Mouse (Mus musculus) macrophage (primary cell): Measurements from ENCODE around the gene Fam24b. TPM values are rescaled to one million over a fixed set of nuclear protein-coding genes. Genes with fewer than 3 reads are reported as not detected.

ENCODE experiments used
- H3K27ac ChIP-seq: fragments of 350-480 bp; formaldehyde crosslinking; 2 replicates; pipeline ENCODE4 v1.9.0; 2021
- H3K36me3 ChIP-seq: fragments of 350-480 bp; formaldehyde crosslinking; 2 replicates; pipeline ENCODE4 v1.9.0; 2021; ENCODE audit errors: inconsistent target
- H3K4me3 ChIP-seq: fragments of 350-480 bp; formaldehyde crosslinking; 2 replicates; pipeline ENCODE4 v1.9.0; 2021; ENCODE audit errors: inconsistent target
- H3K79me2 ChIP-seq: fragments of 350-480 bp; formaldehyde crosslinking; 2 replicates; pipeline ENCODE4 v1.9.0; 2021; ENCODE audit errors: inconsistent target
- WGBS: methylation state at CpG from one replicate; pipeline ENCODE4 v1.1.7; 2026; ENCODE audit warnings: inconsistent platforms; ENCODE audit not compliant: missing documents; 5-methylcytosine and 5-hydroxymethylcytosine counted together
- polyA plus RNA-seq: library from polyadenylated mRNA; stranded (reverse); fragments of 250-400 nt; gene quantifications from 3 replicates; pipeline ENCODE4 v1.2.4, GENCODE M21; 2018; ENCODE audit warnings: inconsistent platforms

Fam24b gene
- polyA plus RNA-seq, 1 experiment from 2014 or later, result not detected

DNA sequence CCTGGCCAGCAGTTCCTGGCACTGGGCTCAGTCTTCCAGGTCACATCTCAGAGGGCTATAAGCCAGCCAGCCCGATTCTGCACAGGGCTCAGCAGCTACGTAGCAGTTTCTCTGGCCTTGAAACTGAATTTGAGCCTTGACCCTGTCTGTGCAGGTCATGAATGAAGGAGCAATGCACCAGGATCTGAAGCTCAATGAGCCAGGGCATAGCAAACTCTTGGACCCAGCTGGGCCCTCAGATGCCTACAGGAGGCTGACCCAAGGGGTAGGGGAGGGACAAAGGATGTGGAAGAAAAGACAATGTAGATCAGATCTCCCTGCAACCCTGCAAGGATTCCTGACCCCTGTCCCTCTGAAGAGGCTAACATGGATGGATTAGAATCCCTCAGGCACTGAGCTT lies 7.1 kb downstream of the Fam24b start, which contains the start of gene Cuzd1:
Cuzd1 (minus strand) TSS at position 101 of the 400 bp plus-strand sequence.
- no peak within 1 kb of the TSS for H3K27ac ChIP-seq
- no peak within 1 kb of the TSS for H3K4me3 ChIP-seq
- no peaks in the 10 kb centered on the region for H3K36me3 ChIP-seq
- no peaks in the 10 kb centered on the region for H3K79me2 ChIP-seq
- no CpG with 5 or more reads among the region's 2 CpGs for WGBS

DNA sequence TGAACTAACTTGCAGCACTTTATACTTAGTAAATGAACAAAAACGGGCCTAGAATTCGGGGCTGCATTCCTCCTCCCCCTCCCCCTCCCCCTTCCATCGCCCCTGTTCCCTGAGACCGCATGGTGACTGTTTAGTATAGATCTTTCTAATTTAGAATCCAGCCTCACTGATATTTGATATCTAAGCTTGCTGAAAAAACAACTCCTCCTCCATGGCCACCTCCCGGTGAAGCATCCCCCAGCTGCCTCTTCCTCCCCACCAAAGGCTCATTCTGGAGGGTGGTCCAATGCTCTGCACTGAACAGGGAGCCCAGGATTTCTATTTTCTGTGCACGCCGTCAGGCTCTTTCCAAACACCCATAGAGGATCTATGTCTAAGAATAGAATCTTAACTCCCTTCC lies 11.0 kb downstream of the Fam24b start:
- no peak overlapping the region for H3K27ac ChIP-seq
- H3K36me3 ChIP-seq, result no peaks in the 10 kb centered on the region
- H3K4me3 ChIP-seq, result no peak overlapping the region
- WGBS, result 91% methylated on average over 3 of the region's 7 CpGs
- H3K79me2 ChIP-seq, result no peaks in the 10 kb centered on the region

DNA sequence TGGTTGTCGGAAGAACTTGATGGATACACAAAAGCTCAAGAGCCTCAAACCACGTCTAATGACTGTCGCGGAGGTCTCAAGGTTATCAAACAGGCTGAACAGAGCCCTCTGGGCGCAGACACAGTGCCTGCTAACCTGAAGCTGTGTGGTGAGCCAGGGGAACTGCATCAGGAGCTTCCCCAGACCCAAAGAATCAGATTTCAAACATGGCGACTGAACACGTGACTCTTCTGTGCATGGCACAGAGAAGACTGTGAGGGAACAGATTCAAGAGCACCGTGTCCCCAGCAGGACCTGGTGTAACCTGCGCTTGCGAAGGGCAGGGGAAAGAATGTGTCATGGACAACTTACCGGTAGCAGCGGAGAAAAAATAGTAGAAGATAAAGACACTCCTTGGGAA lies 11.7 kb downstream of the Fam24b start:
- no peak overlapping the region for H3K4me3 ChIP-seq
- WGBS, result 75% methylated on average over 12 of the region's 12 CpGs
- no peaks in the 10 kb centered on the region for H3K36me3 ChIP-seq
- no peak overlapping the region for H3K27ac ChIP-seq
- no peaks in the 10 kb centered on the region for H3K79me2 ChIP-seq

DNA sequence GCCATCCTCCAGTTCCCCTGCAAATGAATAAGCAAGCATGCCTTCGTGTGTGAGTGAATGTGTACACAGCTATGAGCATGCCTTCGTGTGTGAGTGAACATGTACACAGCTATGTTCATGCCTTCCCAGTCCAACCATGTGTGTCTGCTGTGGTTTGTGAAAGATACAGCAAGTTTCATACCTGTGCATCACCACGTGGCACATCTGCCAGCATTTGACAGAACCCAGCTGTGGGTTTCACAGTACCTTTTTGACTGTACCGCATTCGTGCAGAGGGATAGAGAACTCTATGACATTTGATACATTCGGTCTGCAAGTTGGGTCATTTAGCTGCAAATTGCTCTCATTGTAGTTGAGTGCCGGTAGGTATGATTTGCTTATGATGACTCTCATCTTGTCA lies 14.8 kb downstream of the Fam24b start:
- Histone ChIP-seq H3K27ac (no peak overlapping the region), H3K4me3 (no peak overlapping the region), H3K79me2 (no peaks in the 10 kb centered on the region), H3K36me3 (no peaks in the 10 kb centered on the region)
- 85% methylated on average over 7 of the region's 7 CpGs for WGBS

DNA sequence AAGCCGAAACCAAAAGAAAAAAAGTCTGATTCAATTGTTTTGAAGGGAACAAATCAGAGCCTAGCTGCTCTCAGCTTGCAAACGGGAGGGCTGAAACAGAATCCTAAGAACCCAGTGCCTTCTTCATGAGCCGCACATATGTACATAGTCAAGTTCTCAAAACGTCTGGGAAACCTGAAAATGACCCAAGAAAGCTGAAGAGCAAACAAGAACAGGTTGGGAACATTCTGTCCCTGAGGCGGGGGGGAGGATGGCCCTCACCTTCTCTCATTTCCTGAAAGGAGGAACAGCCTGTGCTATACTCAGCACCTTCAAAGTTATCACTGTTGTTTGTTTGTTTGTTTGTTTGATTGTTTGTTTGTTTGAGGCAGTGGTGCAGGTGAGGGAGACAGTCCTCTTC lies 22.6 kb downstream of the Fam24b start:
- 81% methylated on average over 5 of the region's 5 CpGs for WGBS
- H3K36me3 ChIP-seq, result no peaks in the 10 kb centered on the region
- H3K79me2 ChIP-seq, result no peaks in the 10 kb centered on the region
- no peak overlapping the region for H3K27ac ChIP-seq
- no peak overlapping the region for H3K4me3 ChIP-seq

DNA sequence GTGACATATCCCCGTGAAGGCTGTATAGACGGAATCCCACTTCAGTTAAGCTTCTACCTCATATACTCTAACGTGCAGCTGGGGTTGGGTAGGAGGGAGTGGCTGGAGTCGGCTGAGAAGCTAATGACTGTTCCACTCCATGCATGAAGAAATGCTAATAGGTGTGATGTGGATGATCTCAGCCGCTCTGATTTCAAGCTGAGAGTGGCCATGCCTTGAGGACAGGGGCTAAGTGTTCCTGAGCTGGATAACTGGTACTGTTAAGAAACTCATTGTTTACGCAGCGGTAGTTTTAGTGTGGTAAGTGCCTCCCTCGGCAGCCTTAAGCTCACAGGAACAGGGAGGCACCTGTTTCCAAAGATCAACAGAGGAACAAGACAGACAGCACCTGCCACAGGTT lies 26.0 kb downstream of the Fam24b start:
- H3K79me2 ChIP-seq, result no peaks in the 10 kb centered on the region
- 86% methylated on average over 6 of the region's 8 CpGs for WGBS
- no peak overlapping the region for H3K4me3 ChIP-seq
- H3K27ac ChIP-seq, result no peak overlapping the region
- no peaks in the 10 kb centered on the region for H3K36me3 ChIP-seq

DNA sequence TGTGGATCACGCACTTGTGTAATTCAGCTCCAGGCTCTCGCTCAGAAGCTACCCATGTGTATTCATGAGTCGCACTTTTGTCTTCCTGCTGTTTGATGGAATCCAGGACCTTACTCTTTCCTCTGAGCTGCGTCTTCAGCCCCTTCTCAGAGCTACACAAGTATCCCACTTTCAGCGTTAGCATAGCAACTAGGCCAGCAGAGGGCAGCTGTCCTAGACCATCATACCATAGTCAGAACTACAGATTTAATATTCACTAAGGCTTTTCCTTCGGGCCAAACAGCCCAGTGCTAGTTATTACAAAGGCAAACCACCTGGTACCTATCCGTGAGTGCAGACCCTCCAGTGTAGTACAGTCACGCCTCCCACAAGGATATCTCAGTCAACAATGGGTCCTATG lies 32.2 kb downstream of the Fam24b start:
- no peak overlapping the region for H3K4me3 ChIP-seq
- WGBS, result 83% methylated on average over 8 of the region's 8 CpGs
- no peaks in the 10 kb centered on the region for H3K79me2 ChIP-seq
- no peaks in the 10 kb centered on the region for H3K36me3 ChIP-seq
- no peak overlapping the region for H3K27ac ChIP-seq

Other genes with a start within 250 kb of the Fam24b start
- not detected in 3 replicates for gene 4933402N03Rik, start 183.2 kb downstream of the Fam24b start, polyA plus RNA-seq
- gene 5430419D17Rik, start 155.1 kb downstream of the Fam24b start, polyA plus RNA-seq, result not detected in 3 replicates
- gene Cuzd1, start 7.2 kb downstream of the Fam24b start, polyA plus RNA-seq, result not detected in 3 replicates
- gene Fam24a, start 4.3 kb upstream of the Fam24b start, polyA plus RNA-seq, result not detected in 3 replicates
- 2.7 to 8.3 TPM (median 8.1 TPM) in 3 replicates for gene 2310057M21Rik, start 33.2 kb upstream of the Fam24b start, polyA plus RNA-seq
- gene Pstk, start 41.6 kb upstream of the Fam24b start, polyA plus RNA-seq, result 10.7 to 21.0 TPM (median 14.8 TPM) in 3 replicates
- 7.5 to 9.6 TPM (median 8.9 TPM) in 3 replicates for gene Ikzf5, start 81.0 kb upstream of the Fam24b start, polyA plus RNA-seq
- 27.8 to 52.5 TPM (median 36.1 TPM) in 3 replicates for gene Acadsb, start 81.1 kb upstream of the Fam24b start, polyA plus RNA-seq
- gene Hmx3, start 213.4 kb upstream of the Fam24b start, polyA plus RNA-seq, result not detected in 3 replicates
- not detected in 3 replicates for gene Hmx2, start 219.3 kb upstream of the Fam24b start, polyA plus RNA-seq
- gene Bub3, start 230.7 kb upstream of the Fam24b start, polyA plus RNA-seq, result 36.6 to 51.4 TPM (median 42.7 TPM) in 3 replicates